Mouse (Mus musculus): ENCODE measurements around the gene Thra. TPM values are rescaled to one million over a fixed set of nuclear protein-coding genes. Genes with fewer than 3 reads are reported as not detected.
A peak's percentile ranks its signal among the peaks of the same experiment; 100 is the strongest.

Thra gene
- polyA plus RNA-seq, 1 experiment from 2014 or later, result 59.8 TPM

GRCm38 (mm10) chr11:98749716-98750115 is 9.3 kb downstream of the Thra start:
- Histone ChIP-seq H3K4me1 (peaks cover 93% of the 10 kb centered on the region), H3K4me2 (peak overlapping the region; percentile 50), H3K9me3 (no peaks in the 10 kb centered on the region), H3K27me3 (no peaks in the 10 kb centered on the region), H3K27ac (peak overlapping the region; percentile 94), H3K9ac (peak overlapping the region; percentile 55), H3K4me3 (replicated peaks) (peak overlapping the region; percentile 16; the same call in 1 of the 2 replicates), H3K36me3 (replicated peaks) (peaks cover 12% of the 10 kb centered on the region)
- 33% methylated on average over 5 of the region's 5 CpGs for WGBS
- ATAC-seq (ENCODE audit: low FRiP score), result no peak

GRCm38 (mm10) chr11:98750351-98751201 is 10.1 kb downstream of the Thra start:
- ATAC-seq (ENCODE audit: low FRiP score), result peak; percentile 36; the same call in 1 of the 2 replicates
- Histone ChIP-seq H3K4me2 (peak overlapping the region; percentile 50), H3K9ac (peak overlapping the region; percentile 42), H3K27me3 (no peaks in the 10 kb centered on the region), H3K4me1 (peaks cover 87% of the 10 kb centered on the region), H3K27ac (peak overlapping the region; percentile 94), H3K36me3 (replicated peaks) (peaks cover 12% of the 10 kb centered on the region), H3K4me3 (replicated peaks) (peak overlapping the region; percentile 13), H3K9me3 (no peaks in the 10 kb centered on the region)
- WGBS, result 34% methylated on average over 17 of the region's 17 CpGs

DNA sequence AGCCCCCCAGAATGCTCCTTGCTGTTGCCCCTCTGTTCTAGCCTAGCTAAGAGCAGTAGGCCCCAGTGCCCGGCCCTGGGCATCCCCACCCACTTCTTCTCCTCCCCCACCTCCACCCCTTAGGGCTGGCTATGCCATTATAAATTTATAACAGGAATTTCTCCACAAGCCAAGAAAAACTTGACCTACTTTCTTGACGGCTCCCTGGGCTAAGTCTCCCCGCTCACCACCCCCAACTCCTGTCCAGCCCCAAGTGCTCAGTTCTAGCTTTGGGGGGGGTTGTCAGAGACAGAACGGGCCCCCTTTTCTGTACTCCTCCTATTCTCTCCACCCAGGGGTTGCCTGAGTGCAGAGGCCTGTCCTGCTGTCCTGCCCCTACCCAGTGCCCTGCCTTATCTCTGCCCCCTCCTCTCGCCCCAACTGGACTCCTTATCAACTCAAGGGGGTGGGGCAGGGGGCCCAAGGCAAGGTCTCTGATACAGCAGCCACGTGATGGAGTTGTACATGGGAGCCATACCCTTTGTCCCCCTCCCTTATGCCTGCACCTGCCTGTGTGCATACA is 10.9 kb downstream of the Thra start:
- H3K36me3 ChIP-seq (replicated peaks), result peaks cover 17% of the 10 kb centered on the region
- ATAC-seq (ENCODE audit: low FRiP score), result peak; percentile 9; the same call in 1 of the 2 replicates
- peak overlapping the region; percentile 42 for H3K9ac ChIP-seq
- WGBS, result 26% methylated on average over 6 of the region's 6 CpGs
- no peaks in the 10 kb centered on the region for H3K27me3 ChIP-seq
- H3K4me1 ChIP-seq, result peaks cover 79% of the 10 kb centered on the region
- H3K9me3 ChIP-seq, result no peaks in the 10 kb centered on the region
- peak overlapping the region; percentile 94 for H3K27ac ChIP-seq
- 0 out of 2 replicates have a peak overlapping the region, but pooled peaks have one; percentile 13 for H3K4me3 ChIP-seq (replicated peaks)
- H3K4me2 ChIP-seq, result peak overlapping the region; percentile 50

DNA sequence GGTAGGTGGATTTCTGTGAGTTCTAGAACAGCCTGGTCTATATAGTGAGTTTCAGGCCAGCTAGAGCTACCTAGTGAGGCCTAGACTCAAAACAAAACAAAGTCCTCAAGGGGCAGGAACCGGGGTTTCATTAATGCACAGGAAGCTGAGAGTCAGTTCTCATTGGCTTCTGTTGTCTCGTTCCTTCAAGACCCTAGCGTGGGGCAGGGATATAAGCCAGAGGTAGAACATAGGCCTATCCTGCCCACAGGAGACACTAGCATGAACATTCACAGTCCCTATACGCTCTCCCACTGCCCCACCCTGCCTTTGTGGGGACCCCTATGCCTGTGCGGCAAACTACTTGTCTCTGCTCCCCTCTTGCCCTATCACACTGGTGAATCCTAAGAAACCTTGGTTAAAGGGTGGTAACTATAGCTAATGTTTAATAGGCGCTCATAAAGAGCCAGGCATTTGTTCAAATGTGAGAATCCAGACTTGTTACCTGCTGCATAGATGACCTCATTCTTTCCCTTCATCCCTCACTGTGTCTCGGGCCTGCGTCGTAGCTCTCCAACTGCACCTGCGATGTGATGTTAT is 12.2 kb downstream of the Thra start:
- WGBS, result 91% methylated on average over 10 of the region's 10 CpGs
- Histone ChIP-seq H3K27me3 (no peaks in the 10 kb centered on the region), H3K27ac (no peak overlapping the region), H3K36me3 (replicated peaks) (peaks cover 27% of the 10 kb centered on the region), H3K4me2 (no peak overlapping the region), H3K4me3 (replicated peaks) (no peak overlapping the region), H3K9me3 (no peaks in the 10 kb centered on the region), H3K9ac (no peak overlapping the region), H3K4me1 (peaks cover 66% of the 10 kb centered on the region)
- ATAC-seq (ENCODE audit: low FRiP score), result no peak

DNA sequence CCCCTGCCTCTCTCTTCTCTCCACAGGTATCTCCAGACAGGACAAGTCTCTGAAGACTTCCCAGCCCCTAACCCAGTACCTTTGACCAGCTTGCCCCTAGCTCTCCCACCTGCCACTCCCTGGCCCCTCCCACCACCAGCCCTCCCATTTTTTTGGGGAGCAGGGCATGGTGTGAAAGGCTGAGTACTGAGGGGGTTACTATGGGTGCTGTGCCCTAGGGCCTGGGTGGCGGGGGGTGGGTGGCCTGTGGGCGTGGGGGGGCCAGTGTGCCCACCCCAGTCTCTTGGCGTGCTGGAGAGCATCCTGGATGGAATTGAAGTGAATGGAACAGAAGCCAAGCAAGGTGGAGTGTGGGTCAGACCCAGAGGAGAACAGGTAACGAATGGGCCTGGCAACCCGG is 12.8 kb downstream of the Thra start:
- Histone ChIP-seq H3K27me3 (no peaks in the 10 kb centered on the region), H3K9ac (no peak overlapping the region), H3K36me3 (replicated peaks) (peaks cover 31% of the 10 kb centered on the region), H3K27ac (no peak overlapping the region), H3K4me3 (replicated peaks) (no peak overlapping the region), H3K4me2 (no peak overlapping the region), H3K4me1 (peaks cover 60% of the 10 kb centered on the region), H3K9me3 (no peaks in the 10 kb centered on the region)
- WGBS, result 92% methylated on average over 5 of the region's 5 CpGs
- no peak for ATAC-seq (ENCODE audit: low FRiP score)

- H3K36me3 ChIP-seq (replicated peaks), result peaks cover 40% of the 10 kb centered on the region
- peak overlapping the region; percentile 53 for H3K27ac ChIP-seq
- 78% methylated on average over 9 of the region's 9 CpGs for WGBS
- no peak overlapping the region for H3K4me3 ChIP-seq (replicated peaks)
- no peak for ATAC-seq (ENCODE audit: low FRiP score)
- peaks cover 51% of the 10 kb centered on the region for H3K4me1 ChIP-seq
- H3K4me2 ChIP-seq, result no peak overlapping the region
- H3K9ac ChIP-seq, result peak overlapping the region; percentile 12; the same call in 1 of the 2 replicates
- no peaks in the 10 kb centered on the region for H3K27me3 ChIP-seq
- H3K9me3 ChIP-seq, result no peaks in the 10 kb centered on the region
These were observed 13.7 kb downstream of the Thra start for GRCm38 (mm10) chr11:98754151-98754620.

- Histone ChIP-seq H3K27ac (peak overlapping the region; percentile 53; the same call in 1 of the 2 replicates), H3K4me3 (replicated peaks) (no peak overlapping the region)
These were observed 14.3 kb downstream of the Thra start for GRCm38 (mm10) chr11:98754621-98755181.

DNA sequence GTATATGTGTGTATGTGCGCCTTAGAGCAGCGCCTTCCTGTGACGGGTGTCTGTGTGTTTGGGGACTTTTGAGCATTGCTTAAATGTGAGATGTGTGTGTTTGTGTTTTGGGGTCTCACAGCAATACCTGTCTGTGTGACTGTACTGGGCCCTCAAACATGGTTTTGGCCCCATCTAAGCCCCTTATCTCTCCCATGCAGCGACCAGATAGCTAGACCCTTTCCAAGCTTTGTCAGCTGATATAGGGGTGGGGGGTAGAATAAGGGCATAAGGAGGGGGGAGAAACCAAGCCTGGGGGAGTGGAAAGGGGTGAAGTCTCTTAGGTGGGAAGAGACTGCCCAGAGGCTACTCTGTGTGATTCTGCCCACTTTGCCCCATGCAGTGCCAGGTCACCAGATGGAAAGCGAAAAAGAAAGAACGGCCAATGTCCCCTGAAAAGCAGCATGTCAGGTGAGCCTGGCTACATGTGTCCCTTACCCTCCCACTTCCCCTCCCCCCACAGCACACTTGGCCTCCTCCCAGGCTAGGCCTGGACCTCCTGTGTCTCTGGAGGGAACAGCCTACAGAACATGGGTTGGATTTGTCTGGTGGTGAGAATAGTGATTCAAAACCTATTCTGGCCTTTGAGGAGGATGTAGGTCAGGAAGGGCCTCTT is 15.4 kb downstream of the Thra start:
- WGBS, result 93% methylated on average over 6 of the region's 6 CpGs
- Histone ChIP-seq H3K9me3 (no peaks in the 10 kb centered on the region), H3K9ac (no peak overlapping the region), H3K4me3 (replicated peaks) (no peak overlapping the region), H3K27ac (no peak overlapping the region), H3K4me2 (no peak overlapping the region), H3K4me1 (peaks cover 34% of the 10 kb centered on the region), H3K27me3 (no peaks in the 10 kb centered on the region), H3K36me3 (replicated peaks) (peaks cover 49% of the 10 kb centered on the region)
- ATAC-seq (ENCODE audit: low FRiP score), result no peak

More at GRCm38 (mm10) chr11:98754621-98755181, 14.3 kb downstream of the Thra start:
- H3K9me3 ChIP-seq, result no peaks in the 10 kb centered on the region
- peak overlapping the region; percentile 12; the same call in 1 of the 2 replicates for H3K9ac ChIP-seq
- H3K4me1 ChIP-seq, result peaks cover 45% of the 10 kb centered on the region
- H3K27me3 ChIP-seq, result no peaks in the 10 kb centered on the region
- no peak overlapping the region for H3K4me2 ChIP-seq
- H3K36me3 ChIP-seq (replicated peaks), result peaks cover 42% of the 10 kb centered on the region
- ATAC-seq (ENCODE audit: low FRiP score), result peak; percentile 59
- 25% methylated on average over 7 of the region's 7 CpGs for WGBS

- no peak overlapping the region for H3K4me3 ChIP-seq (replicated peaks)
- no peak for ATAC-seq (ENCODE audit: low FRiP score)
- no peak overlapping the region for H3K9ac ChIP-seq
- no peaks in the 10 kb centered on the region for H3K27me3 ChIP-seq
- H3K4me2 ChIP-seq, result no peak overlapping the region
- WGBS, result 85% methylated on average over 12 of the region's 12 CpGs
- H3K36me3 ChIP-seq (replicated peaks), result peaks cover 54% of the 10 kb centered on the region
- no peak overlapping the region for H3K27ac ChIP-seq
- H3K4me1 ChIP-seq, result peaks cover 25% of the 10 kb centered on the region
- H3K9me3 ChIP-seq, result no peaks in the 10 kb centered on the region
These were observed 16.3 kb downstream of the Thra start for GRCm38 (mm10) chr11:98756711-98757110.

GRCm38 (mm10) chr11:98761939-98762338 is 21.5 kb downstream of the Thra start:
- no peak overlapping the region for H3K27ac ChIP-seq
- H3K36me3 ChIP-seq (replicated peaks), result peaks cover 68% of the 10 kb centered on the region
- no peak overlapping the region for H3K9ac ChIP-seq
- WGBS, result 93% methylated on average over 4 of the region's 4 CpGs
- no peak overlapping the region for H3K4me2 ChIP-seq
- H3K9me3 ChIP-seq, result no peaks in the 10 kb centered on the region
- ATAC-seq (ENCODE audit: low FRiP score), result no peak
- peaks cover 19% of the 10 kb centered on the region for H3K4me1 ChIP-seq
- H3K27me3 ChIP-seq, result no peaks in the 10 kb centered on the region
- H3K4me3 ChIP-seq (replicated peaks), result no peak overlapping the region

DNA sequence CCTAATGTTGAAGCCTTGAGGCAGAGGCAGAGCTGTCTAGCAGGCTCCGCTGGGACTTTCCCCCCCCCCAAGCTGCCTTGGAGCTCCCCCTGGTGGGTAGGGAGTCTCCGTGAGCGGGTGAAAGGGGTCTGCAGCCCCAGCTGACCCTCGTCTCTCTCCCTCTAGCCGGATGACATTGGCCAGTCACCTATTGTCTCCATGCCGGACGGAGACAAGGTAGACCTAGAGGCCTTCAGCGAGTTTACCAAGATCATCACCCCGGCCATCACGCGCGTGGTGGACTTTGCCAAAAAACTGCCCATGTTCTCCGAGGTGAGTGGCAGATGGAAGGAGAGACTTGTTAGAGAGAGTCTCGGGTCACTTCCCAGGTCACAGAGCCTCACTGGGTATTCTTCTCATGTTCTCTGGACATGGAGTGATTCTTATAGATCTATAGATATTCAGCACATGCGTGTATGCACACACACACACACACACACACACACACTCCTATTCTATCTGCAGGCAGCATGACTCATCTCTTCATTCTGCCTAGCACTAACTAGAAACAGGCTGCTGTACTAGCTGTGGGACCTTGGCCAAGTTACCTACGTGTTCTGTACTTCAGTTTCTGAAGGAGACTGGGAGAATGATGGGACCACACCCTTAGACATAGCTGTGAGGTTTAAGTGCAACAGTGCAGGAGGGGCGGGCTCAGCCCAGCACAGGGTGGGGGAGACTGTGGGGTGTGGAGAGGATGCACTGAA is 22.5 kb downstream of the Thra start:
- ATAC-seq (ENCODE audit: low FRiP score), result no peak
- no peaks in the 10 kb centered on the region for H3K27me3 ChIP-seq
- WGBS, result 68% methylated on average over 17 of the region's 17 CpGs

More for the DNA sequence above, 22.5 kb downstream of the Thra start:
- H3K9ac ChIP-seq, result no peak overlapping the region
- no peak overlapping the region for H3K4me2 ChIP-seq
- no peak overlapping the region for H3K27ac ChIP-seq
- H3K4me1 ChIP-seq, result peaks cover 29% of the 10 kb centered on the region
- H3K36me3 ChIP-seq (replicated peaks), result peaks cover 60% of the 10 kb centered on the region
- H3K4me3 ChIP-seq (replicated peaks), result no peak overlapping the region
- H3K9me3 ChIP-seq, result no peaks in the 10 kb centered on the region
